ENCODE assay signal across 8 mouse cellular contexts in the genomic region with DNA sequence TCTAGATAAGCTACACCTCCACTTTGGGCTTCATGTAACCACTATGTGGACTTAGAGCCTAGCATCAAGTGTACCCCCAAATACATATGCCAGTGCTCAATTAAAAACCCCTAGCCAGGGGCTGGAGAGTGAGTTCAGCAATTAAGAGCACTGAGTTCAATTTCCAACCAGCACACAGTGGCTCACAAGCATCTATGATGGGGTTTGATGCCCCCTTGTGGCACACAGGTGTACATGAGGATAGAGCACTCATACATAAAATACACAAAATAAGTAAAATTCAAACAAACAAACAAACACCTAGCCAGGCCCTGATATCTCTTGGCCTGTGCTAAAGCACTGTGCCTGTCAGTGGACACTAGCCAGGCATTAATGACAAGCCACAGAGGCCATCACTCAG. TPM values are rescaled to one million over a fixed set of nuclear protein-coding genes. Genes with fewer than 3 reads are reported as not detected.
A peak's percentile ranks its signal among the peaks of the same experiment; 100 is the strongest.
DNase-seq lines count a peak whose midpoint lies in the region; ATAC-seq and TF ChIP-seq lines count a peak whose summit lies in the region.

No protein-coding gene starts in this region.

- DNase-seq in cerebellum, adult 11 months, result no peak
- peak; percentile 57 for DNase-seq in lung, embryonic 14.5 days
- no peak for DNase-seq in lung, adult 18-20 months
- DNase-seq in gastrocnemius, postnatal 10 days, result no peak
- DNase-seq in ovary, postnatal 14 days (ENCODE audit: low spot score), result no peak

- H3K9ac ChIP-seq in lung, embryonic 14.5 days, result no peak overlapping the region
- 0 out of 2 replicates have a peak overlapping the region, but pooled peaks have one; percentile 2 for H3K9ac ChIP-seq in heart, embryonic 15.5 days

- TF ChIP-seq CTCF in lung, embryonic 14.5 days (IDR thresholded peaks at IDR 0.05; ENCODE audit: low read depth), result peak; percentile 64

- H3K9me3 ChIP-seq in lung, embryonic 14.5 days (ENCODE audit: low read depth, low read length), result no peaks in the 10 kb centered on the region
- H3K9me3 ChIP-seq in heart, embryonic 15.5 days (replicated peaks), result no peaks in the 10 kb centered on the region

- 0 out of 2 replicates have a peak, but pooled peaks have one; percentile 46 for ATAC-seq in cerebellum, adult (ENCODE audit: insufficient number of reproducible peaks, low FRiP score, low TSS enrichment)
- no peak for ATAC-seq in lung, embryonic 14.5 days (ENCODE audit: insufficient read depth)
- no peak for ATAC-seq in heart, embryonic 15.5 days (replicated peaks; ENCODE audit: insufficient number of reproducible peaks, insufficient read depth, low FRiP score, low read depth)
- ATAC-seq in megakaryocyte-erythroid progenitor cell, adult 5-6 weeks (replicated peaks; ENCODE audit: low FRiP score, low TSS enrichment, poor library complexity, severe bottlenecking), result 0 out of 2 replicates have a peak, but pooled peaks have one; percentile 59

- no peaks in the 10 kb centered on the region for H3K27me3 ChIP-seq in lung, embryonic 14.5 days (ENCODE audit: insufficient read depth, low read length)
- no peaks in the 10 kb centered on the region for H3K27me3 ChIP-seq in heart, embryonic 15.5 days

- peaks cover 8% of the 10 kb centered on the region; the same call in 1 of the 2 replicates for H3K4me1 ChIP-seq in lung, embryonic 14.5 days (ENCODE audit: insufficient read depth)
- peaks cover 87% of the 10 kb centered on the region for H3K4me1 ChIP-seq in heart, embryonic 15.5 days (replicated peaks)

- H3K4me2 ChIP-seq in lung, embryonic 14.5 days, result no peak overlapping the region
- 0 out of 2 replicates have a peak overlapping the region, but pooled peaks have one; percentile 40 for H3K4me2 ChIP-seq in heart, embryonic 15.5 days

- H3K36me3 ChIP-seq in lung, embryonic 14.5 days (ENCODE audit: insufficient read depth), result peaks cover 100% of the 10 kb centered on the region
- peaks cover 42% of the 10 kb centered on the region for H3K36me3 ChIP-seq in heart, embryonic 15.5 days

- no peak overlapping the region for H3K4me3 ChIP-seq in lung, embryonic 14.5 days (ENCODE audit: low read depth, low read length)
- no peak overlapping the region for H3K4me3 ChIP-seq in heart, embryonic 15.5 days

- no peak overlapping the region for H3K27ac ChIP-seq in lung, embryonic 14.5 days (ENCODE audit: low read depth)
- H3K27ac ChIP-seq in heart, embryonic 15.5 days, result peak overlapping the region; percentile 90

RNA-seq across cellular contexts. Expression of a gene that starts 12.1 kb away (rescaled TPM):
- polyA plus RNA-seq in lung, embryonic 14.5 days (2014; fragmentation: Nextera tagmentation; extraction: Ambion mirVana), result 5.1 and 51.6 TPM in 2 replicates
- 3,799 and 4,649 TPM in 2 replicates for polyA plus RNA-seq in heart, embryonic 15.5 days (2015; fragmentation: Nextera tagmentation; extraction: Ambion mirVana)
- total RNA-seq in megakaryocyte-erythroid progenitor cell, adult 5-6 weeks (2014; fragmentation: Nextera tagmentation), result 1.8 TPM in 1 of 2 replicates, not detected in the other
- total RNA-seq in megakaryocyte-erythroid progenitor cell, adult 5-6 weeks (2017), result not detected in 2 replicates
- total RNA-seq in gastrocnemius, postnatal 10 days (2021), result 100 to 1,000 TPM; 197 to 292 TPM

RNA-seq across cellular contexts. Expression of a gene that starts 20.8 kb away (rescaled TPM):
- 386 and 411 TPM in 2 replicates for polyA plus RNA-seq in lung, embryonic 14.5 days (2014; fragmentation: Nextera tagmentation; extraction: Ambion mirVana)
- 287 and 381 TPM in 2 replicates for polyA plus RNA-seq in heart, embryonic 15.5 days (2015; fragmentation: Nextera tagmentation; extraction: Ambion mirVana)
- total RNA-seq in megakaryocyte-erythroid progenitor cell, adult 5-6 weeks (2014; fragmentation: Nextera tagmentation), result 144 and 164 TPM in 2 replicates
- total RNA-seq in megakaryocyte-erythroid progenitor cell, adult 5-6 weeks (2017), result 67.7 and 77.9 TPM in 2 replicates
- 100 to 1,000 TPM; 133 to 183 TPM for total RNA-seq in gastrocnemius, postnatal 10 days (2021)

RNA-seq across cellular contexts. Expression of a gene that starts 21.7 kb away (rescaled TPM):
- 0.38 and 0.49 TPM in 2 replicates for polyA plus RNA-seq in lung, embryonic 14.5 days (2014; fragmentation: Nextera tagmentation; extraction: Ambion mirVana)
- polyA plus RNA-seq in heart, embryonic 15.5 days (2015; fragmentation: Nextera tagmentation; extraction: Ambion mirVana), result 0.60 and 0.83 TPM in 2 replicates
- not detected in 2 replicates for total RNA-seq in megakaryocyte-erythroid progenitor cell, adult 5-6 weeks (2014; fragmentation: Nextera tagmentation)
- total RNA-seq in megakaryocyte-erythroid progenitor cell, adult 5-6 weeks (2017), result not detected in 2 replicates
- 1 to 10 TPM; 7.5 to 8.7 TPM for total RNA-seq in gastrocnemius, postnatal 10 days (2021)

RNA-seq across cellular contexts. Expression of a gene that starts 27.5 kb away (rescaled TPM):
- 64.4 and 71.3 TPM in 2 replicates for polyA plus RNA-seq in lung, embryonic 14.5 days (2014; fragmentation: Nextera tagmentation; extraction: Ambion mirVana)
- 43.7 and 46.8 TPM in 2 replicates for polyA plus RNA-seq in heart, embryonic 15.5 days (2015; fragmentation: Nextera tagmentation; extraction: Ambion mirVana)
- total RNA-seq in megakaryocyte-erythroid progenitor cell, adult 5-6 weeks (2014; fragmentation: Nextera tagmentation), result 0.20 and 0.37 TPM in 2 replicates
- not detected in 2 replicates for total RNA-seq in megakaryocyte-erythroid progenitor cell, adult 5-6 weeks (2017)
- 10 to 100 TPM; 45.3 to 54.3 TPM for total RNA-seq in gastrocnemius, postnatal 10 days (2021)

RNA-seq across cellular contexts. Expression of a gene that starts 55.1 kb away (rescaled TPM):
- 11.8 and 16.5 TPM in 2 replicates for polyA plus RNA-seq in lung, embryonic 14.5 days (2014; fragmentation: Nextera tagmentation; extraction: Ambion mirVana)
- polyA plus RNA-seq in heart, embryonic 15.5 days (2015; fragmentation: Nextera tagmentation; extraction: Ambion mirVana), result 7.9 and 8.3 TPM in 2 replicates
- total RNA-seq in megakaryocyte-erythroid progenitor cell, adult 5-6 weeks (2014; fragmentation: Nextera tagmentation), result 10.2 and 23.0 TPM in 2 replicates
- total RNA-seq in megakaryocyte-erythroid progenitor cell, adult 5-6 weeks (2017), result 9.8 and 15.7 TPM in 2 replicates
- total RNA-seq in gastrocnemius, postnatal 10 days (2021), result 1 to 10 TPM; 6.2 to 6.7 TPM

Comparison
In these comparisons a context has a peak if more than half of its experiments do, and no peak if none do; other contexts are left out.
1. ATAC-seq: peak in cerebellum, adult (single experiment) and megakaryocyte-erythroid progenitor cell, adult 5-6 weeks (single experiment); none in lung, embryonic 14.5 days (single experiment) and heart, embryonic 15.5 days (single experiment).
2. RNA of a gene that starts 12.1 kb away (total RNA-seq): 197 to 292 TPM in gastrocnemius, postnatal 10 days; 1.8 TPM in megakaryocyte-erythroid progenitor cell, adult 5-6 weeks; every median in the first group is over 10 times any median in the second.
3. RNA of a gene that starts 21.7 kb away (total RNA-seq): 7.5 to 8.7 TPM in gastrocnemius, postnatal 10 days; not detected in megakaryocyte-erythroid progenitor cell, adult 5-6 weeks; every median in the first group is over 4 times any median in the second.